Mouse (Mus musculus) macrophage (primary cell): ENCODE results near the gene Atp2a2. TPM values are rescaled to one million over a fixed set of nuclear protein-coding genes. Genes with fewer than 3 reads are reported as not detected.
"Not testable (repeated sequence)": the region's sequence is repeated elsewhere in the genome, so short reads cannot be mapped to it uniquely, and the experiment has no call there.

Experiments
- H3K27ac ChIP-seq: fragments of 350-480 bp; formaldehyde crosslinking; 2 replicates; pipeline ENCODE4 v1.9.0; 2021
- H3K36me3 ChIP-seq: fragments of 350-480 bp; formaldehyde crosslinking; 2 replicates; pipeline ENCODE4 v1.9.0; 2021; ENCODE audit errors: inconsistent target
- H3K4me3 ChIP-seq: fragments of 350-480 bp; formaldehyde crosslinking; 2 replicates; pipeline ENCODE4 v1.9.0; 2021; ENCODE audit errors: inconsistent target
- H3K79me2 ChIP-seq: fragments of 350-480 bp; formaldehyde crosslinking; 2 replicates; pipeline ENCODE4 v1.9.0; 2021; ENCODE audit errors: inconsistent target
- WGBS: methylation state at CpG from one replicate; pipeline ENCODE4 v1.1.7; 2026; ENCODE audit warnings: inconsistent platforms; ENCODE audit not compliant: missing documents; 5-methylcytosine and 5-hydroxymethylcytosine counted together
- polyA plus RNA-seq: library from polyadenylated mRNA; stranded (reverse); fragments of 250-400 nt; gene quantifications from 3 replicates; pipeline ENCODE4 v1.2.4, GENCODE M21; 2018; ENCODE audit warnings: inconsistent platforms

Atp2a2 gene
- polyA plus RNA-seq, 1 experiment from 2014 or later = 72.1 TPM

- no peak overlapping the region for H3K27ac ChIP-seq
- H3K36me3 ChIP-seq = peaks cover 63% of the 10 kb centered on the region
- 89% methylated on average over 1 of the region's 1 CpGs for WGBS
- no peak overlapping the region for H3K4me3 ChIP-seq
- H3K79me2 ChIP-seq = peaks cover 100% of the 10 kb centered on the region
These were observed 7.6 kb downstream of the Atp2a2 start for GRCm38 (mm10) chr5:122494449-122494848.

GRCm38 (mm10) chr5:122493035-122493434 is 9.0 kb downstream of the Atp2a2 start:
- peaks cover 76% of the 10 kb centered on the region for H3K36me3 ChIP-seq
- H3K4me3 ChIP-seq = no peak overlapping the region
- H3K27ac ChIP-seq = no peak overlapping the region
- WGBS = 94% methylated on average over 2 of the region's 2 CpGs
- H3K79me2 ChIP-seq = peaks cover 100% of the 10 kb centered on the region

DNA sequence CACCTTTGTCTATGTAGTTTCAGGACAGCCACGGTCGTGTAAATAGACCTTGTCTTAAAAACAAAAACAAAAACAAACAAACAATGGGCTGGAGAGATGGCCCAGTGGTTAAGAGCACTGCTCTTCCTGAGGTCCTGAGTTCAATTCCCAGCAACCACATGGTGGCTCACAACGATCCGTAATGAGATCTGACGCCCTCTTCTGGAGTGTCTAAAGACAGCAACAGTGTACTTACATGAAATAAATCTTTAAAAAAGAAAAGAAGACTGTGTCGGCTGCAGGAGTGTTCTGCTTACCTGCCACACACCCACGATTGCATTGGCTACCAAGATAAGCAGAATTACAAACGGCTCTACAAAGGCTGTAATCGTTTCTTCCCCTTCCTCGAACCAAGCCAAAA is 10.6 kb downstream of the Atp2a2 start:
- H3K36me3 ChIP-seq = peaks cover 79% of the 10 kb centered on the region
- peaks cover 100% of the 10 kb centered on the region for H3K79me2 ChIP-seq
- H3K4me3 ChIP-seq = no peak overlapping the region
- H3K27ac ChIP-seq = no peak overlapping the region
- WGBS = 90% methylated on average over 10 of the region's 10 CpGs

DNA sequence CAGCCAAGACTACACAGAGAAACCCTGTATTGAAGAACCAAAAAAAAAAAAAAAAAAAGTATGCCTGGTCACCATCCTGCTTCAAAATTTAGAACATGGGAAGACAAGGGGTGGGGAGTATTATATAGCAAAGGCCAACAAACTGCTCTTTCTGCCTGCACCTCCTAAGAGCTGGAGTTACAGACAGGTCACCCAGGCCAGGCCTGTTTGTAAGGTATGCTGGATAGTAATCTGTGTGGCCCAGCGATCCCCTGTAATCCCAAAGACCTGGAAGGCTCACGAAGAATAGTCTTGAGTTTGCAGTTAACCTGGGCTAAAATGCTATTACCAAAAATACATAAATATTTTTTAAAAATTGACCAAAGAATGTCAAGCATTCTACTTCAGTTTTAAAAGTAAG is 11.9 kb downstream of the Atp2a2 start:
- Histone ChIP-seq H3K27ac (no peak overlapping the region), H3K4me3 (no peak overlapping the region), H3K79me2 (peaks cover 100% of the 10 kb centered on the region), H3K36me3 (peaks cover 82% of the 10 kb centered on the region)
- WGBS = 89% methylated on average over 2 of the region's 2 CpGs

GRCm38 (mm10) chr5:122487825-122488224 is 14.2 kb downstream of the Atp2a2 start:
- Histone ChIP-seq H3K79me2 (peaks cover 95% of the 10 kb centered on the region), H3K27ac (no peak overlapping the region), H3K4me3 (no peak overlapping the region), H3K36me3 (peaks cover 78% of the 10 kb centered on the region)
- WGBS = 90% methylated on average over 6 of the region's 6 CpGs

DNA sequence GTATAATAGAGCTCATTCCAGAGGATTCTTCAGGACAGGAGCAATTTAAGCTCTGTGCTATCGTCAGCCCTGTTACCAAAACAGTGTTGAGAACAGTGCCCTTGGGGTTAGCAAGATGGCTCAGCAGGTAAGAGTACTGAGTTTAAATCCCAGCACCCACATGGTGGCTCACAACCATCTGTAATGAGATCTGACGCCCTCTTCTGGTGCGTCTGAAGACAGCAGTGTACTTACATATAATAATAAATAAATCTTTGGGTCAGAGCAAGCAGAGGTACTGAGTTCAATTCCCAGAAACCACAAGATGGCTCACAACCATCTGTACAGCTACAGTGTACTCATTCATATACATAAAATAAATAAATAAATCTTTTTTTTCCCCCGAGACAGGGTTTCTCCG is 15.8 kb downstream of the Atp2a2 start:
- Histone ChIP-seq H3K79me2 (peaks cover 93% of the 10 kb centered on the region), H3K36me3 (peaks cover 74% of the 10 kb centered on the region)
- not testable (repeated sequence) for H3K4me3 ChIP-seq, H3K27ac ChIP-seq
- 89% methylated on average over 5 of the region's 5 CpGs for whole genome bisulfite sequencing

DNA sequence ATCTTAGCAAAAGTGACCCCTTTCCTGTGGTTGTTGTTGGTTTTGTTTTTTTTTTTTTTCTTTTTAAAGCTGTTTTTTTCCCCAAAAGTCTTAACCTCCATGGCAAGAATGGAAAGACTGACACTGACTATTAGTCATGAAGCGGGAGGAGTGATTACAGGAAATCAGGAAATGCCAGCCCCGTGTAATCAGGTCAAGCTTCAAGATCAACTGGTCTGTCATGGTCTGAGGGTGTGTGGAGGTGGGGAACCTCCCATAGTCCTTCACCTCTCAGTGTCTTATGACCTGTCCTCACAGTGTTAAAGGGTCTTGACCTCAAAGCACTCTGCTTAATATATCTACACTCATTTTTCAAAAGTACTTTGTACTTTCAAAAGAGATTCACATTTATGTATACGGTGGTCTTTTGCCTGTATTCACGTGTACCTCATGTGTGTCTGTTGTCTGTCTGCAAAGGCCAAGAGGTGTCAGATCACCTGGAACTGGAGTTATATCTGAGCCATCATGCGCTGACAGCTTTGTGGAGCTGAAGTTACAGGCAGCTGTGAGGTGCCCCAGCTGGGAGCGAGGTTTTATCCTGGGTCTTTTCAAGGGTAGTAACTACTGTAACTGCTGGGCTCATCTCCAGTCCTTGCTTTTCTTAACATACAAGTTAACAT is 19.2 kb downstream of the Atp2a2 start:
- Histone ChIP-seq H3K36me3 (peaks cover 65% of the 10 kb centered on the region), H3K27ac (no peak overlapping the region), H3K79me2 (peaks cover 93% of the 10 kb centered on the region), H3K4me3 (no peak overlapping the region)
- WGBS = 84% methylated on average over 6 of the region's 6 CpGs

GRCm38 (mm10) chr5:122481844-122482243 is 20.2 kb downstream of the Atp2a2 start:
- Histone ChIP-seq H3K4me3 (no peak overlapping the region), H3K79me2 (peaks cover 93% of the 10 kb centered on the region), H3K27ac (no peak overlapping the region), H3K36me3 (peaks cover 65% of the 10 kb centered on the region)
- WGBS = 96% methylated on average over 5 of the region's 5 CpGs

DNA sequence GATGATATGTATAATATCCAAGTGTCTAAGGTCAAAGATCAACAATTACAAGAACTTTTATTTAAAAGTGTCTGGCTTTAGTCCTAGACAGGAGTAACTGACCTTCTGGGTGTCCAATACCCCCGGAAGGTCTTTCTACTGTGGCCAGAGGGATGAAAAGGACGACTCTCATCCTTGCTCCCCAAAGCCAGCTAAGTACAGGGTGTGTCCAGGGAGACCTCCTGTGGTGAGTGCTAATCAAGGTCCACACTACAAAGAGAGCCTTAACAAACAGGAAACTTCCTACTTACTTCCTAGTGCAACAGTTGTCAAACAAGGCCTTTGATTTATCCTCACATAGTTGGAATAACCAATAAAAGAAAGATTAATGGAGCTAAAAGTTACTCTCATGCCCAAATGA is 22.9 kb downstream of the Atp2a2 start:
- Histone ChIP-seq H3K36me3 (peaks cover 49% of the 10 kb centered on the region), H3K4me3 (no peak overlapping the region), H3K27ac (no peak overlapping the region), H3K79me2 (peaks cover 93% of the 10 kb centered on the region)
- WGBS = 83% methylated on average over 2 of the region's 2 CpGs

DNA sequence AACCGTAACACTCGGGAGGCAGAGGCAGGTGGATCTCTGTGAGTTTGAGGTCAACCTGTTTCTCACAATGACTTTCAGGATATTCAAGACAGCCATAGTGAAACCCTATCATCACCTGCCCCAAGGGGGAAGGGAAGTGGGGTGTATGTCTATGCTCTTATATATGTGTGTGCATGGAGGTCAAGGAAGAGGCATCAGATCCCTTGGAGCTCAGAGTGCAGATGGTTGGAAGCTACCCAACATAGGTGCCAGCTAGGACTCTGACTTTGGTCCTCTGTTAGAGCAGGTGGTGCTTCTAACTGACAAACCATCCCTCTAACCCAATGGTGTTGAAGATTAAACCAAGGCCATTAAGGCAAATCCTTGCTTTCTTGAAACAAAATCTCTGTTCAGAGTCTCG is 24.5 kb downstream of the Atp2a2 start:
- Histone ChIP-seq H3K36me3 (peaks cover 37% of the 10 kb centered on the region), H3K27ac (no peak overlapping the region), H3K4me3 (no peak overlapping the region), H3K79me2 (peaks cover 92% of the 10 kb centered on the region)
- WGBS = 82% methylated on average over 2 of the region's 3 CpGs

GRCm38 (mm10) chr5:122476078-122476477 is 25.9 kb downstream of the Atp2a2 start:
- WGBS = 94% methylated on average over 3 of the region's 3 CpGs
- Histone ChIP-seq H3K79me2 (peaks cover 80% of the 10 kb centered on the region), H3K36me3 (peaks cover 40% of the 10 kb centered on the region), H3K27ac (no peak overlapping the region), H3K4me3 (no peak overlapping the region)

- peaks cover 67% of the 10 kb centered on the region for H3K79me2 ChIP-seq
- WGBS = 72% methylated on average over 3 of the region's 4 CpGs
- no peak overlapping the region for H3K27ac ChIP-seq
- peaks cover 43% of the 10 kb centered on the region for H3K36me3 ChIP-seq
- H3K4me3 ChIP-seq = no peak overlapping the region
These were observed 27.2 kb downstream of the Atp2a2 start for GRCm38 (mm10) chr5:122474643-122475363.

- Histone ChIP-seq H3K36me3 (peaks cover 54% of the 10 kb centered on the region), H3K4me3 (no peak overlapping the region), H3K27ac (no peak overlapping the region), H3K79me2 (peaks cover 35% of the 10 kb centered on the region)
- WGBS = 88% methylated on average over 5 of the region's 5 CpGs
These were observed 30.4 kb downstream of the Atp2a2 start for GRCm38 (mm10) chr5:122471658-122472057.

DNA sequence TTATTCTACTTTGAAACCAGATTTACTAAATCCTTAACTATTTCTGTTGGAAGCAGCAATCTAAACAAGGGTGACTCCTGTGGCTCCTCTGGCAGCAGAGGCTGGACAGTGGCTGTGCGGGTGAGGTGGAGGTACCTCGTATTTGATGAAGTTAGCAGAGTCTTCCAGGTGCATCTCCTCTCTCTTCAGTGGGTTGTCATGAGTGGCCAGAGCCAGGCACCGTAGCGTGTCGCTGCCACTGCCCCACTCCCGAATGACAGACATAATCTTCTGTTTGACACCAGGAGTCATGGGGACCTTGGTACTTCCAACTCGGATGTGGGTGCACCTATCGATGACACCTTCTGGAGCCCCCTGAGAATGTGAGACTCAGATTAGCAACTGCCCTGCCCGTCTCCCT is 40.6 kb downstream of the Atp2a2 start:
- peaks cover 95% of the 10 kb centered on the region for H3K36me3 ChIP-seq

GRCm38 (mm10) chr5:122460656-122461055 is 41.4 kb downstream of the Atp2a2 start:
- Histone ChIP-seq H3K79me2 (no peaks in the 10 kb centered on the region; the same call in 1 of the 2 replicates), H3K4me3 (no peak overlapping the region), H3K36me3 (peaks cover 95% of the 10 kb centered on the region), H3K27ac (no peak overlapping the region)
- WGBS = 94% methylated on average over 10 of the region's 11 CpGs

More for the DNA sequence above, 40.6 kb downstream of the Atp2a2 start:
- Histone ChIP-seq H3K4me3 (no peak overlapping the region), H3K79me2 (no peaks in the 10 kb centered on the region; the same call in 1 of the 2 replicates), H3K27ac (no peak overlapping the region)
- WGBS = 96% methylated on average over 9 of the region's 9 CpGs
